In genomic region chr16:32640096-32640495, GRCm38 (mm10) we compare ENCODE assay signal across 13 mouse cellular contexts. TPM values are rescaled to one million over a fixed set of nuclear protein-coding genes. Genes with fewer than 3 reads are reported as not detected.
A peak's percentile ranks its signal among the peaks of the same experiment; 100 is the strongest.
DNase-seq lines count a peak whose midpoint lies in the region; ATAC-seq and TF ChIP-seq lines count a peak whose summit lies in the region.
"Had no signal": no experiment of that assay in that cellular context is flagged by ENCODE, and none has a peak within 500 bp of the region (broad histone marks: within the 10 kb centered on the region; RNA-seq: fewer than 3 reads in every experiment).

No protein-coding gene starts in this region.

- peak; percentile 24 for DNase-seq in adrenal gland, adult 2 months
- DNase-seq in adrenal gland, adult 8-10 months = no peak
- DNase-seq in heart, postnatal 0 days (ENCODE audit: low spot score) = peak; percentile 21
- no peak for DNase-seq in heart, postnatal 25 days (ENCODE audit: low spot score)
- peak; percentile 25 to 31 for DNase-seq in lung, postnatal 4 days
- no peak for DNase-seq in lung, postnatal 25 days (ENCODE audit: low spot score)
- no peak for DNase-seq in thymus, adult 2 months
- DNase-seq: cerebellum, adult 11 months; gastrocnemius, postnatal 36 days; layer of hippocampus, adult 9-11 months had no signal

- no peak for ATAC-seq in heart, postnatal 0 days (ENCODE audit: insufficient read depth, low read depth)
- ATAC-seq in liver, embryonic 12.5 days = no peak

- H3K4me2 ChIP-seq in heart, postnatal 0 days (ENCODE audit: low read depth, low read length) = no peak overlapping the region
- H3K4me2 ChIP-seq in liver, embryonic 12.5 days = no peak overlapping the region

- no peaks in the 10 kb centered on the region for H3K9me3 ChIP-seq in heart, postnatal 0 days (replicated peaks; ENCODE audit: control insufficient read depth, low read length)
- H3K9me3 ChIP-seq in liver, embryonic 12.5 days (replicated peaks) = no peaks in the 10 kb centered on the region

- H3K27ac ChIP-seq in heart, postnatal 0 days (ENCODE audit: low read depth) = 0 out of 2 replicates have a peak overlapping the region, but pooled peaks have one; percentile 4
- no peak overlapping the region for H3K27ac ChIP-seq in liver, embryonic 12.5 days
- H3K27ac ChIP-seq in thymus, adult 2 months (ENCODE audit: control insufficient read depth, insufficient read depth, low read length) = no peak overlapping the region
- H3K27ac ChIP-seq: liver, embryonic 14.5 days; stomach, postnatal 0 days had no signal

- no peak for TF ChIP-seq EP300 in heart, postnatal 0 days (IDR thresholded peaks at IDR 0.05; ENCODE audit: low read depth)

- no peaks in the 10 kb centered on the region for H3K27me3 ChIP-seq in heart, postnatal 0 days (ENCODE audit: control insufficient read depth, insufficient read depth, low read length)
- H3K27me3 ChIP-seq in liver, embryonic 12.5 days (replicated peaks) = peaks cover 7% of the 10 kb centered on the region
- H3K27me3 ChIP-seq in thymus, adult 2 months (ENCODE audit: control insufficient read depth, insufficient read depth, low read length) = no peaks in the 10 kb centered on the region

- intact Hi-C loops in heart, postnatal 25 days (cut with DNase I) = no loop called here

- H3K4me3 ChIP-seq in heart, postnatal 0 days (ENCODE audit: low read depth, low read length) = no peak overlapping the region
- no peak overlapping the region for H3K4me3 ChIP-seq in liver, embryonic 12.5 days
- no peak overlapping the region for H3K4me3 ChIP-seq in thymus, adult 2 months (ENCODE audit: control insufficient read depth, insufficient read depth, low read length)

- H3K4me1 ChIP-seq in heart, postnatal 0 days (ENCODE audit: control insufficient read depth, insufficient read depth) = peaks cover 2% of the 10 kb centered on the region
- peaks cover 29% of the 10 kb centered on the region for H3K4me1 ChIP-seq in liver, embryonic 12.5 days
- H3K4me1 ChIP-seq in thymus, adult 2 months (replicated peaks; ENCODE audit: control insufficient read depth, insufficient read depth, low read length) = peaks cover 18% of the 10 kb centered on the region

- TF ChIP-seq POLR2A in thymus, adult 2 months (IDR thresholded peaks at IDR 0.05; ENCODE audit: control insufficient read depth, extremely low read depth, insufficient read depth, low read length, poor library complexity) = no peak

- no peaks in the 10 kb centered on the region for H3K36me3 ChIP-seq in heart, postnatal 0 days (replicated peaks; ENCODE audit: control insufficient read depth, insufficient read depth, low read length)
- no peaks in the 10 kb centered on the region for H3K36me3 ChIP-seq in liver, embryonic 12.5 days
- no peaks in the 10 kb centered on the region for H3K36me3 ChIP-seq in thymus, adult 2 months (ENCODE audit: control insufficient read depth, insufficient read depth, low read length)

- H3K9ac ChIP-seq in heart, postnatal 0 days (replicated peaks; ENCODE audit: low read depth, low read length) = no peak overlapping the region
- no peak overlapping the region for H3K9ac ChIP-seq in liver, embryonic 12.5 days
- H3K9ac ChIP-seq: liver, embryonic 14.5 days had no signal

- 26% methylated on average over 5 of the region's 5 CpGs for WGBS in heart, postnatal 0 days
- WGBS in liver, embryonic 12.5 days (ENCODE audit: insufficient replicate concordance) = 77% methylated on average over 5 of the region's 5 CpGs
- 90% methylated on average over 5 of the region's 5 CpGs for WGBS in thymus, adult 2 months

- TF ChIP-seq CTCF in heart, postnatal 0 days (IDR thresholded peaks at IDR 0.05; ENCODE audit: low read depth) = no peak
- no peak for TF ChIP-seq CTCF in thymus, adult 2 months (IDR thresholded peaks at IDR 0.05; ENCODE audit: borderline replicate concordance, control insufficient read depth, extremely low read depth, insufficient read depth, low read length, poor library complexity)

RNA-seq across cellular contexts. Expression of gene Tnk2, which starts 3.6 kb away (rescaled TPM):
- total RNA-seq in adrenal gland, adult 2 months (2021) = 10 to 100 TPM; 26.5 to 47.4 TPM
- polyA plus RNA-seq in adrenal gland, adult 2 months (2012; rRNA removed) = 100 and 110 TPM in 2 replicates
- 10 to 100 TPM; 33.0 to 66.6 (median 48.3) TPM for total RNA-seq in adrenal gland, adult 8-10 months (2022)
- total RNA-seq in heart, postnatal 0 days (2014; rRNA removed; ENCODE audit: low replicate concordance) = 9.4 and 14.2 TPM in 2 replicates
- 6.0 and 7.0 TPM in 2 replicates for polyA plus RNA-seq in heart, postnatal 0 days (2015; fragmentation: Nextera tagmentation; extraction: Ambion mirVana)
- 10 to 100 TPM; 20.9 to 24.7 TPM for total RNA-seq in heart, postnatal 25 days (2021)
- polyA plus RNA-seq in liver, embryonic 12.5 days (2016; fragmentation: Nextera tagmentation; extraction: Ambion mirVana) = 6.3 and 6.6 TPM in 2 replicates
- polyA plus RNA-seq in thymus, adult 2 months (2012; rRNA removed) = 479 and 508 TPM in 2 replicates

RNA-seq across cellular contexts. Expression of gene Tfrc, which starts 31.4 kb away (rescaled TPM):
- total RNA-seq in adrenal gland, adult 2 months (2021) = 10 to 100 TPM; 25.5 to 62.9 TPM
- 0.99 and 1.2 TPM in 2 replicates for polyA plus RNA-seq in adrenal gland, adult 2 months (2012; rRNA removed)
- total RNA-seq in adrenal gland, adult 8-10 months (2022) = 10 to 100 TPM; 17.5 to 46.5 (median 26.6) TPM
- 35.3 and 71.7 TPM in 2 replicates for total RNA-seq in heart, postnatal 0 days (2014; rRNA removed; ENCODE audit: low replicate concordance)
- polyA plus RNA-seq in heart, postnatal 0 days (2015; fragmentation: Nextera tagmentation; extraction: Ambion mirVana) = 46.5 and 57.1 TPM in 2 replicates
- 100 to 1,000 TPM; 168 to 194 TPM for total RNA-seq in heart, postnatal 25 days (2021)
- 327 and 339 TPM in 2 replicates for polyA plus RNA-seq in liver, embryonic 12.5 days (2016; fragmentation: Nextera tagmentation; extraction: Ambion mirVana)
- polyA plus RNA-seq in thymus, adult 2 months (2012; rRNA removed) = 11.7 and 14.2 TPM in 2 replicates

Comparison
In these comparisons a context has a peak if more than half of its experiments do, and no peak if none do; other contexts are left out.
1. DNase-seq: peak in adrenal gland, adult 2 months (single experiment), heart, postnatal 0 days (single experiment) and lung, postnatal 4 days (2 of 2); none in adrenal gland, adult 8-10 months (single experiment), heart, postnatal 25 days (single experiment), lung, postnatal 25 days (single experiment) and thymus, adult 2 months (single experiment).